Mouse (Mus musculus) CH12.LX (cell line): Measurements from ENCODE around the gene Tapbpl.

Experiments
- CTCF ChIP-seq, 2 experiments: IDR thresholded peaks in 1 of 2; conservative IDR thresholded peaks in 1 of 2; 2 replicates each; pipeline ENCODE4 v1.5.1; 2011 to 2012; ENCODE audit warnings: low read depth in 2 of 2, low read length in 2 of 2, improper control_type of control experiment in 1 of 2, inconsistent platforms in 1 of 2, mild to moderate bottlenecking in 1 of 2, moderate library complexity in 1 of 2
- EP300 ChIP-seq: IDR thresholded peaks from 2 replicates; pipeline ENCODE4 v1.6.1; 2011; ENCODE audit warnings: low read length, improper control_type of control experiment
- HCFC1 ChIP-seq: IDR thresholded peaks from 2 replicates; pipeline ENCODE4 v1.6.1; 2012; ENCODE audit warnings: low read depth, mild to moderate bottlenecking, inconsistent platforms, low read length, improper control_type of control experiment
- NELFE ChIP-seq: IDR thresholded peaks from 2 replicates; pipeline ENCODE4 v1.6.1; 2011; ENCODE audit warnings: low read depth, low read length, improper control_type of control experiment
- POLR2A ChIP-seq: IDR thresholded peaks from 2 replicates; pipeline ENCODE4 v1.6.1; 2011; ENCODE audit warnings: low read depth, mild to moderate bottlenecking, improper control_type of control experiment, low read length
- USF1 ChIP-seq: IDR thresholded peaks from 2 replicates; pipeline ENCODE4 v1.6.1; 2014; ENCODE audit warnings: low read depth, mild to moderate bottlenecking, inconsistent platforms, low read length, improper control_type of control experiment
- USF2 ChIP-seq: conservative IDR thresholded peaks from 2 replicates; pipeline ENCODE4 v1.6.1; 2011; ENCODE audit warnings: low read depth, low read length, improper control_type of control experiment
- ZKSCAN1 ChIP-seq: IDR thresholded peaks from 2 replicates; pipeline ENCODE4 v1.6.1; 2012; ENCODE audit warnings: low read depth, inconsistent platforms, low read length, improper control_type of control experiment, borderline replicate concordance
- ZMIZ1 ChIP-seq: IDR thresholded peaks from 2 replicates; pipeline ENCODE4 v1.6.1; 2012; ENCODE audit warnings: low read depth, mild to moderate bottlenecking, inconsistent platforms, low read length, improper control_type of control experiment
- ZNF384 ChIP-seq: IDR thresholded peaks from 2 replicates; pipeline ENCODE4 v1.6.1; 2012; ENCODE audit warnings: low read depth, low read length, improper control_type of control experiment, inconsistent platforms

- TF ChIP-seq HCFC1 (no peak), CTCF (conservative IDR thresholded peaks at IDR 0.05 in 1 of 2, IDR thresholded peaks at IDR 0.05 in 1 of 2; ENCODE audit: low read depth in 2 of 2, low read length in 2 of 2) (no peak), ZKSCAN1 (no peak), USF1 (no peak), ZNF384 (no peak), EP300 (no peak), ZMIZ1 (no peak), USF2 (no peak), NELFE (no peak), POLR2A (no peak)
Measured at GRCm38 (mm10) chr6:125265239-125265638, 33.6 kb upstream of the Tapbpl start.
